Comparison of ENCODE assay signal across 30 mouse cellular contexts in genomic region chr11:59400876-59401275, GRCm38 (mm10). TPM values are rescaled to one million over a fixed set of nuclear protein-coding genes. Genes with fewer than 3 reads are reported as not detected.
A peak's percentile ranks its signal among the peaks of the same experiment; 100 is the strongest.
DNase-seq lines count a peak whose midpoint lies in the region; ATAC-seq and TF ChIP-seq lines count a peak whose summit lies in the region.
"Had no signal": no experiment of that assay in that cellular context is flagged by ENCODE, and none has a peak within 500 bp of the region (broad histone marks: within the 10 kb centered on the region; RNA-seq: fewer than 3 reads in every experiment).

No protein-coding gene starts in this region.

- no peaks in the 10 kb centered on the region for H3K9me3 ChIP-seq in limb, embryonic 15.5 days
- no peaks in the 10 kb centered on the region for H3K9me3 ChIP-seq in limb, embryonic 10.5 days (replicated peaks)
- no peaks in the 10 kb centered on the region for H3K9me3 ChIP-seq in embryonic facial prominence, embryonic 13.5 days
- H3K9me3 ChIP-seq in liver, embryonic 12.5 days (replicated peaks), result no peaks in the 10 kb centered on the region
- H3K9me3 ChIP-seq: forebrain, embryonic 13.5 days; limb, embryonic 13.5 days; neural tube, embryonic 13.5 days; stomach, embryonic 15.5 days had no signal

- 74% methylated on average over 2 of the region's 2 CpGs for WGBS in limb, embryonic 15.5 days
- WGBS in limb, embryonic 10.5 days, result 83% methylated on average over 2 of the region's 2 CpGs
- WGBS in embryonic facial prominence, embryonic 13.5 days, result 61% methylated on average over 2 of the region's 2 CpGs
- WGBS in liver, embryonic 12.5 days (ENCODE audit: insufficient replicate concordance), result 56% methylated on average over 2 of the region's 2 CpGs

- H3K36me3 ChIP-seq in limb, embryonic 15.5 days, result peaks cover 32% of the 10 kb centered on the region
- H3K36me3 ChIP-seq in limb, embryonic 10.5 days, result peaks cover 27% of the 10 kb centered on the region
- H3K36me3 ChIP-seq in embryonic facial prominence, embryonic 13.5 days, result peaks cover 31% of the 10 kb centered on the region
- 0 out of 2 replicates have a peak, but pooled peaks cover 4% of the 10 kb centered on the region for H3K36me3 ChIP-seq in liver, embryonic 12.5 days
- H3K36me3 ChIP-seq: stomach, embryonic 15.5 days had no signal

- peak overlapping the region; percentile 43; the same call in 1 of the 2 replicates for H3K27ac ChIP-seq in limb, embryonic 15.5 days
- H3K27ac ChIP-seq in limb, embryonic 10.5 days, result no peak overlapping the region
- peak overlapping the region; percentile 92 for H3K27ac ChIP-seq in embryonic facial prominence, embryonic 13.5 days
- H3K27ac ChIP-seq in liver, embryonic 12.5 days, result no peak overlapping the region
- H3K27ac ChIP-seq: forebrain, embryonic 13.5 days; hindbrain, embryonic 14.5 days; liver, embryonic 14.5 days; neural tube, embryonic 13.5 days; stomach, embryonic 15.5 days had no signal

- TF ChIP-seq POLR2A in brain, embryonic 14.5 days (IDR thresholded peaks at IDR 0.05; ENCODE audit: borderline replicate concordance, extremely low read depth, insufficient read depth, insufficient read length, poor library complexity, severe bottlenecking), result no peak

- no peak overlapping the region for H3K9ac ChIP-seq in limb, embryonic 15.5 days
- H3K9ac ChIP-seq in embryonic facial prominence, embryonic 13.5 days, result no peak overlapping the region
- H3K9ac ChIP-seq in liver, embryonic 12.5 days, result no peak overlapping the region
- H3K9ac ChIP-seq: forebrain, embryonic 13.5 days; hindbrain, embryonic 14.5 days; limb, embryonic 13.5 days; liver, embryonic 14.5 days; lung, embryonic 14.5 days; neural tube, embryonic 13.5 days; stomach, embryonic 15.5 days had no signal

- peaks cover 40% of the 10 kb centered on the region for H3K4me1 ChIP-seq in limb, embryonic 15.5 days
- peaks cover 30% of the 10 kb centered on the region for H3K4me1 ChIP-seq in limb, embryonic 10.5 days
- peaks cover 60% of the 10 kb centered on the region for H3K4me1 ChIP-seq in embryonic facial prominence, embryonic 13.5 days
- H3K4me1 ChIP-seq in liver, embryonic 12.5 days, result peaks cover 25% of the 10 kb centered on the region
- H3K4me1 ChIP-seq: forebrain, embryonic 13.5 days had no signal

- no peak for TF ChIP-seq CTCF in brain, embryonic 14.5 days (IDR thresholded peaks at IDR 0.05; ENCODE audit: borderline replicate concordance, extremely low read depth, insufficient read depth, insufficient read length)

- no peak for ATAC-seq in limb, embryonic 15.5 days (ENCODE audit: insufficient number of reproducible peaks, low FRiP score, low TSS enrichment, low read depth)
- no peak for ATAC-seq in embryonic facial prominence, embryonic 13.5 days (ENCODE audit: insufficient number of reproducible peaks, insufficient read depth, low FRiP score, low TSS enrichment, low read depth)
- ATAC-seq in liver, embryonic 12.5 days, result no peak
- ATAC-seq: forebrain, embryonic 13.5 days; intestine, postnatal 0 days had no signal

- no peak overlapping the region for H3K4me2 ChIP-seq in limb, embryonic 15.5 days
- no peak overlapping the region for H3K4me2 ChIP-seq in embryonic facial prominence, embryonic 13.5 days
- H3K4me2 ChIP-seq in liver, embryonic 12.5 days, result no peak overlapping the region
- H3K4me2 ChIP-seq: forebrain, embryonic 13.5 days; heart, embryonic 11.5 days; hindbrain, embryonic 14.5 days; limb, embryonic 13.5 days; lung, embryonic 14.5 days; neural tube, embryonic 13.5 days; stomach, embryonic 15.5 days had no signal

- no peaks in the 10 kb centered on the region for H3K27me3 ChIP-seq in limb, embryonic 15.5 days
- H3K27me3 ChIP-seq in limb, embryonic 10.5 days (ENCODE audit: low read depth, poor library complexity, severe bottlenecking), result no peaks in the 10 kb centered on the region
- no peaks in the 10 kb centered on the region for H3K27me3 ChIP-seq in embryonic facial prominence, embryonic 13.5 days
- 0 out of 2 replicates have a peak, but pooled peaks cover 5% of the 10 kb centered on the region for H3K27me3 ChIP-seq in liver, embryonic 12.5 days (replicated peaks)
- H3K27me3 ChIP-seq: forebrain, embryonic 13.5 days; limb, embryonic 13.5 days; neural tube, embryonic 13.5 days; stomach, embryonic 15.5 days had no signal

- no peak overlapping the region for H3K4me3 ChIP-seq in limb, embryonic 15.5 days
- H3K4me3 ChIP-seq in limb, embryonic 10.5 days, result no peak overlapping the region
- H3K4me3 ChIP-seq in embryonic facial prominence, embryonic 13.5 days, result no peak overlapping the region
- H3K4me3 ChIP-seq in liver, embryonic 12.5 days, result no peak overlapping the region
- H3K4me3 ChIP-seq: forebrain, embryonic 13.5 days; limb, embryonic 13.5 days; neural tube, embryonic 13.5 days; stomach, embryonic 15.5 days had no signal

- no peak for DNase-seq in limb, embryonic 10.5 days (ENCODE audit: low spot score)
- peak; percentile 23 for DNase-seq in brain, embryonic 14.5 days (ENCODE audit: low read depth)
- peak; percentile 55 for DNase-seq in thymus, postnatal 14 days
- DNase-seq in liver, result no peak
- DNase-seq: adrenal gland, postnatal 25 days; B cell, adult 2 months; cerebellum, adult 18-20 months; cerebellum, postnatal 10 days; gastrocnemius, postnatal 36 days; heart, adult 18-20 months; heart, postnatal 36 days; kidney, adult 9 months; kidney, postnatal 10 days; lung, embryonic 14.5 days; lung, postnatal 14 days; right cerebral cortex, postnatal 25 days had no signal

RNA-seq across cellular contexts. Expression of gene Prss38, which starts 25.4 kb away (rescaled TPM):
- 0.12 TPM in 1 of 2 replicates, not detected in the other for polyA plus RNA-seq in limb, embryonic 15.5 days (2015; fragmentation: Nextera tagmentation; extraction: Ambion mirVana)
- not detected in 2 replicates for polyA plus RNA-seq in limb, embryonic 10.5 days (2016; fragmentation: Nextera tagmentation; extraction: Ambion mirVana)
- polyA plus RNA-seq in brain, embryonic 14.5 days (2012; rRNA removed), result 0.08 and 0.28 TPM in 2 replicates
- not detected in 2 replicates for polyA plus RNA-seq in embryonic facial prominence, embryonic 13.5 days (2015; fragmentation: Nextera tagmentation; extraction: Ambion mirVana)
- not detected in 2 replicates for polyA plus RNA-seq in liver, embryonic 12.5 days (2016; fragmentation: Nextera tagmentation; extraction: Ambion mirVana)
- polyA plus RNA-seq: embryonic facial prominence, embryonic 11.5 days; forebrain, embryonic 13.5 days; heart, embryonic 11.5 days; heart, embryonic 16.5 days; hindbrain, embryonic 14.5 days; intestine, postnatal 0 days; large intestine, adult 2 months; liver, embryonic 14.5 days; lung, embryonic 14.5 days; neural tube, embryonic 13.5 days; stomach, embryonic 15.5 days had no signal

RNA-seq across cellular contexts. Expression of gene Jmjd4, which starts 49.0 kb away (rescaled TPM):
- polyA plus RNA-seq in limb, embryonic 15.5 days (2015; fragmentation: Nextera tagmentation; extraction: Ambion mirVana), result 11.2 and 11.7 TPM in 2 replicates
- 16.8 and 21.8 TPM in 2 replicates for polyA plus RNA-seq in limb, embryonic 10.5 days (2016; fragmentation: Nextera tagmentation; extraction: Ambion mirVana)
- 14.6 and 17.9 TPM in 2 replicates for polyA plus RNA-seq in brain, embryonic 14.5 days (2012; rRNA removed)
- polyA plus RNA-seq in embryonic facial prominence, embryonic 13.5 days (2015; fragmentation: Nextera tagmentation; extraction: Ambion mirVana), result 14.9 and 15.4 TPM in 2 replicates
- 7.5 and 7.7 TPM in 2 replicates for polyA plus RNA-seq in liver, embryonic 12.5 days (2016; fragmentation: Nextera tagmentation; extraction: Ambion mirVana)

RNA-seq across cellular contexts. Expression of gene Snap47, which starts 50.1 kb away (rescaled TPM):
- polyA plus RNA-seq in limb, embryonic 15.5 days (2015; fragmentation: Nextera tagmentation; extraction: Ambion mirVana), result 116 and 118 TPM in 2 replicates
- polyA plus RNA-seq in limb, embryonic 10.5 days (2016; fragmentation: Nextera tagmentation; extraction: Ambion mirVana), result 106 and 122 TPM in 2 replicates
- polyA plus RNA-seq in brain, embryonic 14.5 days (2012; rRNA removed), result 298 and 341 TPM in 2 replicates
- polyA plus RNA-seq in embryonic facial prominence, embryonic 13.5 days (2015; fragmentation: Nextera tagmentation; extraction: Ambion mirVana), result 137 and 140 TPM in 2 replicates
- 34.4 and 35.8 TPM in 2 replicates for polyA plus RNA-seq in liver, embryonic 12.5 days (2016; fragmentation: Nextera tagmentation; extraction: Ambion mirVana)

Comparison
In these comparisons a context has a peak if more than half of its experiments do, and no peak if none do; other contexts are left out.
1. H3K27ac ChIP-seq: peak in limb, embryonic 15.5 days (single experiment) and embryonic facial prominence, embryonic 13.5 days (single experiment); none in limb, embryonic 10.5 days (single experiment) and liver, embryonic 12.5 days (single experiment).
2. DNase-seq: peak in brain, embryonic 14.5 days (single experiment) and thymus, postnatal 14 days (single experiment); none in limb, embryonic 10.5 days (single experiment) and liver (single experiment).